19 mouse cellular contexts compared by ENCODE assay signal in genomic region chr19:15827120-15827989, GRCm38 (mm10).
DNase-seq lines count a peak whose midpoint lies in the region; ATAC-seq and TF ChIP-seq lines count a peak whose summit lies in the region.
"Had no signal": no experiment of that assay in that cellular context is flagged by ENCODE, and none has a peak within 500 bp of the region (broad histone marks: within the 10 kb centered on the region; RNA-seq: fewer than 3 reads in every experiment).

No protein-coding gene starts in this region.

- no peaks in the 10 kb centered on the region for H3K36me3 ChIP-seq in forebrain, embryonic 14.5 days (ENCODE audit: control insufficient read depth, insufficient read depth, low read length)
- no peaks in the 10 kb centered on the region for H3K36me3 ChIP-seq in forebrain, embryonic 15.5 days
- H3K36me3 ChIP-seq in embryonic facial prominence, embryonic 14.5 days (ENCODE audit: control insufficient read depth, insufficient read depth, low read length) = no peaks in the 10 kb centered on the region
- H3K36me3 ChIP-seq in limb, embryonic 15.5 days = no peaks in the 10 kb centered on the region
- no peaks in the 10 kb centered on the region for H3K36me3 ChIP-seq in liver, embryonic 11.5 days (ENCODE audit: control insufficient read depth, insufficient read depth, low read length)
- H3K36me3 ChIP-seq in thymus, adult 2 months (ENCODE audit: control insufficient read depth, insufficient read depth, low read length) = no peaks in the 10 kb centered on the region

- DNase-seq in forebrain, embryonic 14.5 days (ENCODE audit: low spot score) = peak; percentile 17
- DNase-seq in brain, embryonic 14.5 days (ENCODE audit: low read depth) = peak; percentile 50
- DNase-seq in embryonic facial prominence, embryonic 14.5 days (ENCODE audit: low spot score) = peak; percentile 9
- DNase-seq in liver, embryonic 11.5 days (ENCODE audit: low spot score) = no peak
- no peak for DNase-seq in thymus, adult 2 months
- no peak for DNase-seq in right cerebral cortex, postnatal 25 days
- DNase-seq: adrenal gland, postnatal 14 days; cerebellum, adult 18-20 months; gastrocnemius, postnatal 14 days; kidney, postnatal 10 days; liver; lung, adult 18-20 months; lung, postnatal 36 days; thymus, postnatal 36 days had no signal

- no peak overlapping the region for H3K27ac ChIP-seq in forebrain, embryonic 14.5 days (ENCODE audit: low read depth, low read length)
- no peak overlapping the region for H3K27ac ChIP-seq in forebrain, embryonic 15.5 days (replicated peaks)
- H3K27ac ChIP-seq in embryonic facial prominence, embryonic 14.5 days (replicated peaks; ENCODE audit: low read depth, low read length) = no peak overlapping the region
- H3K27ac ChIP-seq in limb, embryonic 15.5 days = 0 out of 2 replicates have a peak overlapping the region, but pooled peaks have one; percentile 14
- no peak overlapping the region for H3K27ac ChIP-seq in liver, embryonic 11.5 days (ENCODE audit: low read depth, low read length)
- no peak overlapping the region for H3K27ac ChIP-seq in thymus, adult 2 months (ENCODE audit: control insufficient read depth, insufficient read depth, low read length)
- H3K27ac ChIP-seq: stomach, postnatal 0 days had no signal

- H3K4me3 ChIP-seq in forebrain, embryonic 14.5 days (ENCODE audit: low read depth, low read length) = no peak overlapping the region
- H3K4me3 ChIP-seq in forebrain, embryonic 15.5 days = no peak overlapping the region
- H3K4me3 ChIP-seq in embryonic facial prominence, embryonic 14.5 days (ENCODE audit: low read depth, low read length) = no peak overlapping the region
- no peak overlapping the region for H3K4me3 ChIP-seq in limb, embryonic 15.5 days
- no peak overlapping the region for H3K4me3 ChIP-seq in liver, embryonic 11.5 days (ENCODE audit: low read depth, low read length)
- no peak overlapping the region for H3K4me3 ChIP-seq in thymus, adult 2 months (ENCODE audit: control insufficient read depth, insufficient read depth, low read length)

- no peak for ATAC-seq in forebrain, embryonic 14.5 days
- ATAC-seq in forebrain, embryonic 15.5 days (replicated peaks) = no peak
- ATAC-seq in embryonic facial prominence, embryonic 14.5 days (ENCODE audit: low read depth) = no peak; the same call in 1 of the 2 replicates
- ATAC-seq in limb, embryonic 15.5 days (ENCODE audit: insufficient number of reproducible peaks, low FRiP score, low TSS enrichment, low read depth) = no peak
- ATAC-seq in liver, embryonic 11.5 days (replicated peaks; ENCODE audit: low FRiP score) = no peak

- H3K9me3 ChIP-seq in forebrain, embryonic 14.5 days (replicated peaks; ENCODE audit: control insufficient read depth, low read length) = no peaks in the 10 kb centered on the region
- no peaks in the 10 kb centered on the region for H3K9me3 ChIP-seq in forebrain, embryonic 15.5 days
- no peaks in the 10 kb centered on the region for H3K9me3 ChIP-seq in embryonic facial prominence, embryonic 14.5 days (ENCODE audit: control insufficient read depth, low read length)
- H3K9me3 ChIP-seq in limb, embryonic 15.5 days = no peaks in the 10 kb centered on the region
- no peaks in the 10 kb centered on the region for H3K9me3 ChIP-seq in liver, embryonic 11.5 days (ENCODE audit: control insufficient read depth, low read length)

- no peak overlapping the region for H3K4me2 ChIP-seq in forebrain, embryonic 14.5 days (ENCODE audit: low read length)
- no peak overlapping the region for H3K4me2 ChIP-seq in forebrain, embryonic 15.5 days (replicated peaks)
- no peak overlapping the region for H3K4me2 ChIP-seq in embryonic facial prominence, embryonic 14.5 days (ENCODE audit: low read depth, low read length)
- no peak overlapping the region for H3K4me2 ChIP-seq in limb, embryonic 15.5 days
- H3K4me2 ChIP-seq in liver, embryonic 11.5 days = no peak overlapping the region
- H3K4me2 ChIP-seq: heart, embryonic 11.5 days; midbrain, embryonic 11.5 days had no signal

- WGBS in forebrain, embryonic 14.5 days = 60% methylated on average over 9 of the region's 9 CpGs
- 68% methylated on average over 9 of the region's 9 CpGs for WGBS in forebrain, embryonic 15.5 days
- 52% methylated on average over 9 of the region's 9 CpGs for WGBS in embryonic facial prominence, embryonic 14.5 days
- 34% methylated on average over 9 of the region's 9 CpGs for WGBS in limb, embryonic 15.5 days
- 80% methylated on average over 9 of the region's 9 CpGs for WGBS in liver, embryonic 11.5 days
- 96% methylated on average over 9 of the region's 9 CpGs for WGBS in thymus, adult 2 months

- no peak for TF ChIP-seq CTCF in brain, embryonic 14.5 days (IDR thresholded peaks at IDR 0.05; ENCODE audit: borderline replicate concordance, extremely low read depth, insufficient read depth, insufficient read length)
- TF ChIP-seq CTCF in thymus, adult 2 months (IDR thresholded peaks at IDR 0.05; ENCODE audit: borderline replicate concordance, control insufficient read depth, extremely low read depth, insufficient read depth, low read length, poor library complexity) = no peak

- no peak overlapping the region for H3K9ac ChIP-seq in forebrain, embryonic 14.5 days (ENCODE audit: low read length)
- H3K9ac ChIP-seq in forebrain, embryonic 15.5 days (replicated peaks) = no peak overlapping the region
- no peak overlapping the region for H3K9ac ChIP-seq in embryonic facial prominence, embryonic 14.5 days (ENCODE audit: low read depth, low read length)
- no peak overlapping the region for H3K9ac ChIP-seq in limb, embryonic 15.5 days
- no peak overlapping the region for H3K9ac ChIP-seq in liver, embryonic 11.5 days (ENCODE audit: low read depth, low read length)

- no peaks in the 10 kb centered on the region for H3K4me1 ChIP-seq in forebrain, embryonic 14.5 days (ENCODE audit: control insufficient read depth, insufficient read depth, low read length)
- no peaks in the 10 kb centered on the region for H3K4me1 ChIP-seq in forebrain, embryonic 15.5 days
- H3K4me1 ChIP-seq in embryonic facial prominence, embryonic 14.5 days (ENCODE audit: control insufficient read depth, insufficient read depth, low read length) = 0 out of 2 replicates have a peak, but pooled peaks cover 3% of the 10 kb centered on the region
- H3K4me1 ChIP-seq in limb, embryonic 15.5 days = peaks cover 15% of the 10 kb centered on the region
- H3K4me1 ChIP-seq in liver, embryonic 11.5 days (replicated peaks; ENCODE audit: control insufficient read depth, insufficient read depth, low read length) = no peaks in the 10 kb centered on the region
- no peaks in the 10 kb centered on the region for H3K4me1 ChIP-seq in thymus, adult 2 months (replicated peaks; ENCODE audit: control insufficient read depth, insufficient read depth, low read length)

- no peak for TF ChIP-seq POLR2A in brain, embryonic 14.5 days (IDR thresholded peaks at IDR 0.05; ENCODE audit: borderline replicate concordance, extremely low read depth, insufficient read depth, insufficient read length, poor library complexity, severe bottlenecking)
- no peak for TF ChIP-seq POLR2A in thymus, adult 2 months (IDR thresholded peaks at IDR 0.05; ENCODE audit: control insufficient read depth, extremely low read depth, insufficient read depth, low read length, poor library complexity)

- no peaks in the 10 kb centered on the region for H3K27me3 ChIP-seq in forebrain, embryonic 14.5 days (replicated peaks; ENCODE audit: control insufficient read depth, insufficient read depth, low read length)
- H3K27me3 ChIP-seq in forebrain, embryonic 15.5 days = no peaks in the 10 kb centered on the region
- no peaks in the 10 kb centered on the region for H3K27me3 ChIP-seq in embryonic facial prominence, embryonic 14.5 days (replicated peaks; ENCODE audit: control insufficient read depth, insufficient read depth, low read length)
- no peaks in the 10 kb centered on the region for H3K27me3 ChIP-seq in limb, embryonic 15.5 days
- no peaks in the 10 kb centered on the region for H3K27me3 ChIP-seq in liver, embryonic 11.5 days (replicated peaks; ENCODE audit: control insufficient read depth, insufficient read depth, low read length)
- no peaks in the 10 kb centered on the region for H3K27me3 ChIP-seq in thymus, adult 2 months (ENCODE audit: control insufficient read depth, insufficient read depth, low read length)

Comparison
In these comparisons a context has a peak if more than half of its experiments do, and no peak if none do; other contexts are left out.
1. DNase-seq: peak in forebrain, embryonic 14.5 days (single experiment), brain, embryonic 14.5 days (single experiment) and embryonic facial prominence, embryonic 14.5 days (single experiment); none in liver, embryonic 11.5 days (single experiment), thymus, adult 2 months (single experiment) and right cerebral cortex, postnatal 25 days (single experiment).